Mouse (Mus musculus) embryo, embryonic 11.5 days (tissue): ENCODE data around the gene Gm3336.

ENCODE experiments used
- DNase-seq: peaks from one replicate; pipeline ENCODE4 v3.0.0-alpha.2; 2012; ENCODE audit warnings: low read depth, low spot score

Gm3336 gene

GRCm38 (mm10) chr8:70747211-70747890 lies 29.0 kb downstream of the Gm3336 start:
- no peak for DNase-seq

GRCm38 (mm10) chr8:70748246-70749096 lies 30.1 kb downstream of the Gm3336 start:
- no peak for DNase-seq

- no peak for DNase-seq
These were observed 30.8 kb downstream of the Gm3336 start for GRCm38 (mm10) chr8:70749097-70749674.

DNA sequence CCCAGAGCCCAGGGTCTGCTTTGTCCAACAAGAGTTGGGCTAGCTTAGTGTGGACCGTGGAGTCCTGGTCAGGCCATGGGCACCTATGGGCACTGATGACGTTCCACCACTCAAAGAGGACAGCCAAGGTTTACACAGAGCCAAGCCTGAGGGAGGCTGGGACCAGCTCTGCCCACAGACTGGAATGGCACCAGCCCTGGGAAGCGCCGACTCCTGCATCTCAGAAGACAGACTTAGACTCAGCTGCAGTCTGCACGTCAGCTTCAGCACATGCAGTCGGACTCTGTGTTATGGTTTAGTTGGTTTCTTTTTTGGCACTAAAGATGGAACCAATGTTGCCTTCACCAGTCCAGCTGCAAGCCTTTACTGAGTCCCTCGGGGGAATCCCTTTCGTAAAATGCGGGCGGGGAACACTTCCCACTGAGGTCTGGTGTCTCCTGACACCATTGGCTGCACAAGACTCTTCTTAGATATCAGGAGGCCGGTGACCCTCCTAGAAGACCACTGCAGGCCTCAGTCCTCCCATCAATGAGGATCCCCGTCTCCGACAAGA lies 31.9 kb downstream of the Gm3336 start:
- DNase-seq = no peak

DNA sequence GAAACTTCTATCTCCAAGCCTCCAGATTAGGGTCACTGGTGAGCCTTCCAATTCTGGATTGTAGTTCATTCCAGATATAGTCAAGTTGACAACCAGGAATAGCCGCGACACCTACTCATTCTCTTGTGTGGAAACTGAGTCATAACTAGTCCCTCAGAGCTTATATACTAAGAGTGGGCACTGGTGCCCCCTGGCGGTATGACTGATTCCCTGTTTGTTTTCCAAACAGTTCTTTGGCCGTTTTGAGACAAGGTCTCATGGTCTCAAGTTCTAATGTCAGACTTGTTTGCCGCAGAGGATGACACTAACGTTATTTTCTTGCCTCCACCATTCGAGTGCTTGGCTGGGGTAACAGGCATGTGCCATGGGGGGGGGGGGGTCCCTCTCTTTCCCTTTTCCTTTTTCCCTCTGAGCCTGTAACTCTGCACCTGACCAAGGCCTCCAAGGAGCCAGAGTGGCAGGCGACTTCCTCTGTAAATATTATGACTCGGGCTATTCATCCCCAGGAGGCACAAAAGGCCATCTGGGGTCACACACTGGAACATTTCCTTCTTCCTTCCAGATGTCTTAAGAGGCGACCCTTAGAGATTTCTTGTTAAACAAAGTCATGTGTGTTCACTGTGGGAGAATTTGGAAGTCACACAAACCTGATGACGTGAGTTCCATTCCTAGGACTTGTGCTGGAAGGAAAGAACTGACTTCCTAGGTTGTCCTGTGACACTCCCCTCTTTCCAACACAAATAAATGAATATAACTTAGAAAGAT lies 33.8 kb downstream of the Gm3336 start:
- DNase-seq = peak; percentile 51

DNA sequence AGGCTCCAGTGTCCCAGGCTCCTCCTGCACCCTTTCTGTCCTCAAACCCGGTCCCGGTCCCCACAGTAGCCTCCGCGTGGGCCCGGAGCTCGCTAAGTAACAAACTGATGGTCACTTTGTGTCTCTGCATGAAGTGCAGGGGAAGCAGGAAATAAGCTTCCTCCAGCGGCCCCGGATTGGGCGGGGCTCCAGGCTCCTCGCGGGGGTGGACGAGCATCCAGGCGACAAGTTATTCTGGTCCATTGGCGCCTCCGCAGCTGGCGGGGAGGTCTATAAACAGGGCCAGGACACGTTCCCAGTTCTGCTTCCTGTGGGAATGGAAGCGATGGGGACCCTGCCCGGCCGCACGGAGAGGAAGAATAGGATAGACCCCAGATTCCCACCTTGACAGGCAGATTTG lies 34.8 kb downstream of the Gm3336 start:
- DNase-seq = no peak

DNA sequence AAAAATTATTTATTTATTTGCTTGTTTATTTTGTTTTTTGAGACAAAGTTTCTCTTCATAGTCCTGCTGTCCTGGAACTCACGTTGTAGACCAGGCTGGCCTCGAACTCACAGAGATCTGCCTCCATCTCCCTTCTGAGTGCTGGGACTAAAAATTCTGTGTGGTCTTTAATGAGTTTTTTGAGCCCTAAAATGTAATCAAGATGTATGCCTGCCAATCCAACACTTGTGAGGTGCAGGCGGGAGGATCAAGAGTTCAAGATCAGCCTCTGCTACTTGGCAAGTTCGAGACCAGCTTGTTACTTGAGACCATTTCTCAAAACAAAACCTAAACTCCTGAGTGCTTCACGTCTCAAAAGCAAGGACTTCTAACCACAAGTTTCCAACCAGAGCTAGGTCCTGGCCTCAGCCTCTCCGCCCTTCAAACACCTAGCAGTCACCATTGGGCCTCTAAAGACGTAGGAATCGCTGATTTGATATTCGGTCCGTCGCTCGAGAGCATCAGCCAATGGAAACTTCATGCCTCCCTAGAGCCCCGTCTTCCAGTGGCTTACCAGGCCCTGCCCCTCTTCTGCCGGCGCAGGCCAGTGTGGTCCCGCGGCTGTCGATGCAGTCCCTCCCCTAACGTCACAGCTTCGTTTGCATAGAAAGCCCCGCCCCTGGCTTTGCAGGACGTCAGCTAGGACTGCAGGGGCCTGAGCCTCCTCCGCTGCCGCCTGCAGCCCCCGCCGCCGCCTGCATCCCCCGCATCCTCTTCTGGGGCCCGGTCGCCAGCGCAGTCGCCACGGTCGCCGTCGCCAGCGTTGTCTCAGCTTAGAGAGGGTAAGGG lies 35.9 kb downstream of the Gm3336 start, which contains the start of gene Rab3a:
Gene Rab3a (plus strand): TSS at position 637 of the 828 bp plus-strand sequence.
- peak; percentile 94 for DNase-seq

- DNase-seq = no peak
These were observed 36.7 kb downstream of the Gm3336 start for GRCm38 (mm10) chr8:70754871-70755660.

GRCm38 (mm10) chr8:70755661-70756475 lies 37.5 kb downstream of the Gm3336 start:
- DNase-seq = no peak

- no peak for DNase-seq
These were observed 38.2 kb downstream of the Gm3336 start for GRCm38 (mm10) chr8:70756476-70757040.

DNA sequence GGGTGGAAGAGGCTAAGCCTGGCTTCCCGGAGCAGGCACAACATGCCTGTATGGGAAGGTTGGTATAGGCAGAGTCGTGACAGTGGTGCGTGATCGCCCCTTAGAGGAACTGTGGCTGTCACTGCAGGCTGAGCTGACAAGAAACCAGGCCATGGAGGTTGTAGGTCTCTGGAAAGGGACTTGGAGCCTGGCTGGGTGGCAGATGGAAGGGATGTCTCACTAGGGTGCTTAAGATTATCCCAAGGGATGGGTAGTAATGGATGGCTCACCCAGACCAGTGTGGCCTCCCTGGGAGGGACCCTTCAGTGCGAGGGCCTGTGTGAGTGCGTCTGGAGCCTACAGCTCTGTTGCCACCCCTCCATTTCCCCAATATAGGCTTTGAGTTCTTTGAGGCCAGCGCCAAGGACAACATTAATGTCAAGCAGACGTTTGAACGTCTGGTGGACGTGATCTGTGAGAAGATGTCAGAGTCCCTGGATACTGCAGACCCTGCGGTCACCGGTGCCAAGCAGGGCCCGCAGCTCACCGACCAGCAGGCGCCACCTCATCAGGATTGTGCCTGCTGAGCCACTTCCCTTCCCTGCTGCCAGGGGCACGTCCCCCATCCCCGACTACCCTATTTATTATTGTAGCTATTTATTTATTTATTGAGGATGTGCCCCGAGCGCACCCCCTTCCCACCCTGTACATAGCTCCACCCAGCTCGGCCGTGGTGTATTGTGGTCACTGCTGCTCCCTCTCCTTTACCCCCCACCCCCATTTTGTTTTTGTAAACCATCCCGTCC lies 39.4 kb downstream of the Gm3336 start:
- no peak for DNase-seq

DNA sequence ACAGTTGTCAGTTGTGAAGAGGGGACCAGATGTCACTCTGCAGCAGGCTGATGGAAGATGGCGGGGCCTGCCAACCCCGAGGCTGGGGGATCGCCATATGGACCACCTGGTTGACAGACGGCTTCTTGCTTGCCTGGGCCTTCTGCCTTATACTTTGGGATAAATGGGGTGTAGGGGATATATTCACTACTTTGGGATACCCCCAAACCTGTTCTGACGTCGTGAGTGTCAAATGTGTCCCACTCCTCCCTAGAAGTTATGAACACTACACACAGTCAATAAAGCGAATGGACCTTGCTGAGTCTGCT lies 39.9 kb downstream of the Gm3336 start:
- no peak for DNase-seq

- DNase-seq = no peak
These were observed 40.5 kb downstream of the Gm3336 start for GRCm38 (mm10) chr8:70758616-70759561.

DNA sequence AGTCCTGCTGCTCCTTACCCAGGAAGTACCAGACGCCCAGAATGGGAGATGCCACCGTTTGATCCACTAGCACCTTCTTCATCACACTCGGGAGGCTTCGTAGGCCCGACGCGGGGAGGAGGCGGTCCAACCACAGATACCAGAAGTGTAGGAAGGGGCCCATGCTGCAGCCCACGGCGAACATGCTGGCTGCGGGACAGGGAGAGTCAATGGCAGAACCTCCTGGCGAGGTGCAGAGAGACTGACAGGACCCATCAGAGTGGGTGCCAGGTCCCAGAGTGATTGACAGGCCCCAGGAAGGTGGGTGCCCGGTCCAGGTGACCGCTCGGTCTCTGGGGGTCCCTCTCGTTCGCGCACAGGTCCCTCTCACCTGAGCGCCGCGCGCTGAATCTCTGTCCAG lies 42.0 kb downstream of the Gm3336 start:
- no peak for DNase-seq

DNA sequence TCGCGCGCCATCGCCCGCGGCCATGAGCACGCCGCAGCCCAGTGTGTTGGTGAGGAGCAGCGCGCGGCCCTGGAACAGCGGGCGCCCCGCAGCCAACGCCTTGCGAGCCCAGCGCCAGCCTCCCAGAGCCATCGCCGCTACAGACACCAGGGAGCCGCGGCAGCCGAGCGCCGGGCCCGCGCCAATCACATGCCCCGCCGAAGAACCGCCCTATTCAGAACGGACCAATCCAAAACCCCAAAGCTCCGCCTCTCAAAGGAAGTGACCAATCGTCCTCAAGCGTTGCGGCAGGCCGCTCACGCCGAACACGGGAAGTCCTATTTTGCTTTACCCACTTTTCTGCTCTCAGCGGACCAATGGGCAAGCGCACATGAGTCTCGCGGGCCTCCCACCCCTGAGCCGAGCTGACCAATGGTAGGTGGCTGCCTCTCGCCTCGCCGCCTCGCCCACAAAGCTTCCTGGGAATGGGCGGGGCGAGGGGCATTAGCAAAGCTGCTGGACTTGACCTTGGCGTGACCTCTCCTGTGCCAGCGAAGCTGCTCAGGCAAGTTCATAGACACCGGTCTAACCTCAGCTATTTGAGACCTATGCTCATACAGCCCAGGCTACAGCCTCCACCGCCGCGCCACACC lies 42.5 kb downstream of the Gm3336 start, which contains the start of gene Mpv17l2:
Gene Mpv17l2 (minus strand): TSS at position 172 of the 632 bp plus-strand sequence.
- peak; percentile 97 for DNase-seq

DNA sequence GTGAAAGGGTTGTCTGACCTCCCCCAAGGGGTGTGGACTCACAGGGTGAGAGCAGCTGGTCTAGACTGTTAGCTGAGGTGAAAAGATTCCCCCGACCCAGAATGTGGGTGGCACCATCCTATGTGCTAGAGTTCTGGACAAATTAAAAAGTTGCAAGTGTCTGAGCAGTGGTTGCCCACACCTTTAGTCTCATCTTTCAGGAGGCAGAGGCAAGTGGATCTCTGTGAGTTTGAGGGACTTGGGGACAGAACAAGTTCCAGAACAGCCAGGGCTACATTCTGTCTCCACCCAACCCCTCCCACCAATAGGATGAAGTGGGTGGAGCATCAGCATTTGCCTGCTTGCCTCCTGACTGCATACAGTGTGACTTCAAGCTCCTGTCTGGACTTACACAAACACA lies 43.8 kb downstream of the Gm3336 start:
- no peak for DNase-seq
